Mouse (Mus musculus): ENCODE measurements at regions not wholly inside any gene's neighbourhood (a gene's known extent, or its start where the extent isn't known, plus 50 kb on each side); places are given as distances from the start of the nearest gene placed in this dataset.

GRCm38 (mm10) chr3:133753041-133753440 is 208.1 kb upstream of the Tet2 start:
- no peak for TF ChIP-seq CTCF (IDR thresholded peaks at IDR 0.05; ENCODE audit: control insufficient read depth, insufficient read depth, low read length)
- TF ChIP-seq POLR2A (IDR thresholded peaks at IDR 0.05; ENCODE audit: borderline replicate concordance, control insufficient read depth, low read depth, low read length): no peak

All from bone marrow, adult 2 months (tissue).